Mouse (Mus musculus) limb, embryonic 13.5 days (tissue): ENCODE data around the gene Kcnj16. TPM values are rescaled to one million over a fixed set of nuclear protein-coding genes. Genes with fewer than 3 reads are reported as not detected.
A peak's percentile ranks its signal among the peaks of the same experiment; 100 is the strongest.

ENCODE experiments used
- ATAC-seq: fragments of 200-750 bp; cut with Nextera tagmentation; 2 replicates; pipeline ENCODE4 v1.8.0; 2017; ENCODE audit warnings: low read depth, moderate number of reproducible peaks, moderate TSS enrichment; ENCODE audit not compliant: low FRiP score
- H3K27ac ChIP-seq: fragments of 300-500 bp; sonication (generic); 2 replicates; pipeline ENCODE4 v1.5.1; 2015; ENCODE audit warnings: inconsistent platforms, mild to moderate bottlenecking, moderate library complexity
- H3K27me3 ChIP-seq: fragments of 300-500 bp; sonication (generic); 2 replicates; pipeline ENCODE4 v1.6.1; 2015; ENCODE audit warnings: mild to moderate bottlenecking, inconsistent platforms
- H3K36me3 ChIP-seq: fragments of 300-500 bp; sonication (generic); 2 replicates; pipeline ENCODE4 v1.6.1; 2015; ENCODE audit warnings: inconsistent platforms, mild to moderate bottlenecking, moderate library complexity
- H3K4me1 ChIP-seq: fragments of 300-500 bp; sonication (generic); 2 replicates; pipeline ENCODE4 v1.6.1; 2015; ENCODE audit warnings: inconsistent platforms
- H3K4me2 ChIP-seq: fragments of 300-500 bp; sonication (generic); replicated peaks from 2 replicates; pipeline ENCODE4 v1.6.1; 2015; ENCODE audit warnings: inconsistent platforms, mild to moderate bottlenecking, moderate library complexity
- H3K4me3 ChIP-seq: fragments of 300-500 bp; sonication (generic); 2 replicates; pipeline ENCODE4 v1.5.1; 2015; ENCODE audit warnings: moderate library complexity, mild to moderate bottlenecking, inconsistent platforms
- H3K9ac ChIP-seq: fragments of 300-500 bp; sonication (generic); 2 replicates; pipeline ENCODE4 v1.6.1; 2015; ENCODE audit warnings: mild to moderate bottlenecking, inconsistent platforms
- H3K9me3 ChIP-seq: fragments of 300-500 bp; sonication (generic); 2 replicates; pipeline ENCODE4 v1.6.1; 2016; ENCODE audit warnings: inconsistent platforms
- WGBS: fragments of 180-500 bp; shearing (Covaris S2); methylation state at CpG from one replicate; pipeline ENCODE4 v1.1.7; 2015; 5-methylcytosine and 5-hydroxymethylcytosine counted together
- polyA plus RNA-seq: library from polyadenylated mRNA; unstranded; fragments of >200 nt; fragmentation: Nextera tagmentation; extraction: Ambion mirVana; gene quantifications from 2 replicates; pipeline ENCODE4 v1.2.1, GENCODE M21; 2015

Gene Kcnj16
- polyA plus RNA-seq = not detected in 2 replicates

- Histone ChIP-seq H3K4me2 (no peak within 1 kb of the TSS), H3K4me3 (no peak within 1 kb of the TSS), H3K27ac (no peak within 1 kb of the TSS), H3K27me3 (no peaks in the 10 kb centered on the region), H3K9me3 (no peaks in the 10 kb centered on the region), H3K36me3 (no peaks in the 10 kb centered on the region), H3K4me1 (no peaks in the 10 kb centered on the region), H3K9ac (no peak within 1 kb of the TSS)
- 71% methylated on average over 4 of the region's 4 CpGs for whole genome bisulfite sequencing
- no peak for ATAC-seq
Measured at GRCm38 (mm10) chr11:110967762-110968135, at the start of gene Kcnj16. Kcnj16 (plus strand) TSS chr11:110968033.

GRCm38 (mm10) chr11:110918808-110919465, 48.9 kb upstream of the Kcnj16 start:
- 61% methylated on average over 5 of the region's 5 CpGs for WGBS

GRCm38 (mm10) chr11:110935699-110936098, 32.1 kb upstream of the Kcnj16 start:
- WGBS = 60% methylated on average over 3 of the region's 3 CpGs
- H3K27ac ChIP-seq = no peak overlapping the region
- H3K9me3 ChIP-seq = no peaks in the 10 kb centered on the region
- H3K36me3 ChIP-seq = no peaks in the 10 kb centered on the region
- H3K4me1 ChIP-seq = no peaks in the 10 kb centered on the region
- no peak overlapping the region for H3K4me2 ChIP-seq
- ATAC-seq = no peak
- no peak overlapping the region for H3K9ac ChIP-seq
- no peaks in the 10 kb centered on the region for H3K27me3 ChIP-seq
- H3K4me3 ChIP-seq = no peak overlapping the region

More at GRCm38 (mm10) chr11:110918808-110919465, 48.9 kb upstream of the Kcnj16 start:
- no peak overlapping the region for H3K4me2 ChIP-seq
- 0 out of 2 replicates have a peak, but pooled peaks cover 3% of the 10 kb centered on the region for H3K4me1 ChIP-seq
- no peak for ATAC-seq
- no peak overlapping the region for H3K27ac ChIP-seq
- H3K27me3 ChIP-seq = no peaks in the 10 kb centered on the region
- H3K4me3 ChIP-seq = no peak overlapping the region
- H3K9me3 ChIP-seq = no peaks in the 10 kb centered on the region
- H3K36me3 ChIP-seq = no peaks in the 10 kb centered on the region
- H3K9ac ChIP-seq = no peak overlapping the region

- Histone ChIP-seq H3K4me2 (no peak overlapping the region), H3K4me1 (no peaks in the 10 kb centered on the region), H3K9ac (no peak overlapping the region), H3K27me3 (no peaks in the 10 kb centered on the region), H3K4me3 (no peak overlapping the region), H3K36me3 (no peaks in the 10 kb centered on the region), H3K27ac (no peak overlapping the region), H3K9me3 (no peaks in the 10 kb centered on the region)
- 22% methylated on average over 3 of the region's 3 CpGs for WGBS
- ATAC-seq = no peak
Measured at GRCm38 (mm10) chr11:110942280-110942679, 25.6 kb upstream of the Kcnj16 start.

GRCm38 (mm10) chr11:110942695-110943135, 25.1 kb upstream of the Kcnj16 start:
- Histone ChIP-seq H3K4me2 (no peak overlapping the region), H3K27me3 (no peaks in the 10 kb centered on the region), H3K4me1 (no peaks in the 10 kb centered on the region), H3K9ac (no peak overlapping the region), H3K9me3 (no peaks in the 10 kb centered on the region), H3K27ac (no peak overlapping the region), H3K36me3 (no peaks in the 10 kb centered on the region), H3K4me3 (no peak overlapping the region)
- ATAC-seq = no peak
- WGBS = 35% methylated on average over 6 of the region's 6 CpGs

- no peak overlapping the region for H3K9ac ChIP-seq
- no peak overlapping the region for H3K4me3 ChIP-seq
- peaks cover 9% of the 10 kb centered on the region for H3K4me1 ChIP-seq
- H3K9me3 ChIP-seq = no peaks in the 10 kb centered on the region
- ATAC-seq = no peak
- H3K36me3 ChIP-seq = no peaks in the 10 kb centered on the region
- no peak overlapping the region for H3K27ac ChIP-seq
- WGBS = 11% methylated on average over 7 of the region's 7 CpGs
- H3K4me2 ChIP-seq = no peak overlapping the region
- H3K27me3 ChIP-seq = no peaks in the 10 kb centered on the region
Measured at GRCm38 (mm10) chr11:110956665-110957064, 11.2 kb upstream of the Kcnj16 start.

- 17% methylated on average over 5 of the region's 5 CpGs for WGBS
- H3K9ac ChIP-seq = no peak overlapping the region
- H3K9me3 ChIP-seq = no peaks in the 10 kb centered on the region
- H3K4me2 ChIP-seq = peak overlapping the region; percentile 23; the same call in 1 of the 2 replicates
- no peak overlapping the region for H3K4me3 ChIP-seq
- H3K27ac ChIP-seq = no peak overlapping the region
- no peaks in the 10 kb centered on the region for H3K27me3 ChIP-seq
- no peaks in the 10 kb centered on the region for H3K36me3 ChIP-seq
- ATAC-seq = no peak
- peaks cover 15% of the 10 kb centered on the region for H3K4me1 ChIP-seq
Measured at GRCm38 (mm10) chr11:110961592-110962021, 6.2 kb upstream of the Kcnj16 start.

- Histone ChIP-seq H3K4me2 (no peak overlapping the region), H3K9me3 (no peaks in the 10 kb centered on the region), H3K36me3 (no peaks in the 10 kb centered on the region), H3K4me1 (peaks cover 3% of the 10 kb centered on the region), H3K9ac (no peak overlapping the region), H3K4me3 (no peak overlapping the region), H3K27me3 (no peaks in the 10 kb centered on the region), H3K27ac (no peak overlapping the region)
- no peak for ATAC-seq
- WGBS = 85% methylated on average over 11 of the region's 11 CpGs
Measured at GRCm38 (mm10) chr11:110967019-110967761, 643 bp upstream of the Kcnj16 start.

GRCm38 (mm10) chr11:110968901-110969300, 1.1 kb downstream of the Kcnj16 start:
- H3K4me3 ChIP-seq = no peak overlapping the region
- ATAC-seq = no peak
- no peak overlapping the region for H3K4me2 ChIP-seq
- no peak overlapping the region for H3K27ac ChIP-seq
- no peaks in the 10 kb centered on the region for H3K27me3 ChIP-seq
- no peak overlapping the region for H3K9ac ChIP-seq
- no peaks in the 10 kb centered on the region for H3K4me1 ChIP-seq
- H3K36me3 ChIP-seq = no peaks in the 10 kb centered on the region
- H3K9me3 ChIP-seq = no peaks in the 10 kb centered on the region

- Histone ChIP-seq H3K4me3 (no peak overlapping the region), H3K9me3 (no peaks in the 10 kb centered on the region), H3K9ac (no peak overlapping the region), H3K4me2 (no peak overlapping the region), H3K36me3 (no peaks in the 10 kb centered on the region), H3K4me1 (no peaks in the 10 kb centered on the region), H3K27me3 (no peaks in the 10 kb centered on the region), H3K27ac (no peak overlapping the region)
- WGBS = 33% methylated on average over 1 of the region's 1 CpGs
- no peak for ATAC-seq
Measured at GRCm38 (mm10) chr11:110985508-110985907, 17.7 kb downstream of the Kcnj16 start.

GRCm38 (mm10) chr11:110985949-110986348, 18.1 kb downstream of the Kcnj16 start:
- Histone ChIP-seq H3K4me2 (no peak overlapping the region), H3K4me3 (no peak overlapping the region), H3K9me3 (no peaks in the 10 kb centered on the region), H3K9ac (no peak overlapping the region), H3K4me1 (no peaks in the 10 kb centered on the region), H3K27me3 (no peaks in the 10 kb centered on the region), H3K27ac (no peak overlapping the region), H3K36me3 (no peaks in the 10 kb centered on the region)
- WGBS = 37% methylated on average over 3 of the region's 3 CpGs
- ATAC-seq = no peak

GRCm38 (mm10) chr11:110993616-110994015, 25.8 kb downstream of the Kcnj16 start:
- Histone ChIP-seq H3K4me3 (no peak overlapping the region), H3K36me3 (no peaks in the 10 kb centered on the region), H3K4me2 (no peak overlapping the region), H3K9ac (no peak overlapping the region), H3K9me3 (no peaks in the 10 kb centered on the region), H3K4me1 (no peaks in the 10 kb centered on the region), H3K27ac (no peak overlapping the region), H3K27me3 (no peaks in the 10 kb centered on the region)
- ATAC-seq = no peak
- WGBS = 60% methylated on average over 4 of the region's 4 CpGs
